Mouse (Mus musculus): ENCODE data around the gene Asic4.

- TF ChIP-seq USF1 (IDR thresholded peaks at IDR 0.05; ENCODE audit: low read depth) (no peak), CTCF (IDR thresholded peaks at IDR 0.05; ENCODE audit: control insufficient read depth, insufficient read depth, insufficient read length) (no peak), CEBPB (IDR thresholded peaks at IDR 0.05; ENCODE audit: low read depth) (no peak)
These were observed 67.7 kb downstream of the Asic4 start for GRCm38 (mm10) chr1:75517984-75518383.

All from C2C12 (cell line).